Mouse (Mus musculus) limb, embryonic 11.5 days (tissue): ENCODE measurements around the gene Polr2f. TPM values are rescaled to one million over a fixed set of nuclear protein-coding genes. Genes with fewer than 3 reads are reported as not detected.

Experiments
- ATAC-seq: fragments of 200-750 bp; cut with Nextera tagmentation; 2 replicates; pipeline ENCODE4 v1.8.0; 2017; ENCODE audit warnings: low read depth; ENCODE audit not compliant: insufficient number of reproducible peaks, low FRiP score, low TSS enrichment
- DNase-seq: peaks from one replicate; pipeline ENCODE4 v3.0.0-alpha.2; 2015; ENCODE audit warnings: low spot score
- H3K27ac ChIP-seq: fragments of 300-500 bp; sonication (generic); replicated peaks from 2 replicates; pipeline ENCODE4 v1.5.1; 2014; ENCODE audit warnings: low read depth, mild to moderate bottlenecking, low read length
- H3K27me3 ChIP-seq: fragments of 300-500 bp; sonication (generic); 2 replicates; pipeline ENCODE4 v1.6.1; 2014; ENCODE audit warnings: mild to moderate bottlenecking, low read length, mixed read lengths; ENCODE audit not compliant: control insufficient read depth, insufficient read depth
- H3K36me3 ChIP-seq: fragments of 300-500 bp; sonication (generic); 2 replicates; pipeline ENCODE4 v1.6.1; 2014; ENCODE audit warnings: mild to moderate bottlenecking, low read length, moderate library complexity, mixed read lengths; ENCODE audit not compliant: control insufficient read depth, insufficient read depth
- H3K4me1 ChIP-seq: fragments of 300-500 bp; sonication (generic); 2 replicates; pipeline ENCODE4 v1.6.1; 2014; ENCODE audit warnings: low read length, mixed read lengths; ENCODE audit not compliant: control insufficient read depth, insufficient read depth
- H3K4me2 ChIP-seq: fragments of 300-500 bp; sonication (generic); 2 replicates; pipeline ENCODE4 v1.6.1; 2014; ENCODE audit warnings: low read depth, mild to moderate bottlenecking, moderate library complexity; ENCODE audit not compliant: severe bottlenecking
- H3K4me3 ChIP-seq: fragments of 300-500 bp; sonication (generic); 2 replicates; pipeline ENCODE4 v1.5.1; 2014; ENCODE audit warnings: low read depth, low read length
- H3K9ac ChIP-seq: fragments of 300-500 bp; sonication (generic); 2 replicates; pipeline ENCODE4 v1.6.1; 2014; ENCODE audit warnings: mild to moderate bottlenecking, low read length
- H3K9me3 ChIP-seq: fragments of 300-500 bp; sonication (generic); 2 replicates; pipeline ENCODE4 v1.6.1; 2016; ENCODE audit warnings: low read length; ENCODE audit not compliant: control insufficient read depth
- WGBS: fragments of 180-500 bp; shearing (Covaris S2); extraction: QIAGEN DNeasy Blood & Tissue Kit; methylation state at CpG from one replicate; pipeline ENCODE4 v1.1.7; 2014; 5-methylcytosine and 5-hydroxymethylcytosine counted together
- polyA plus RNA-seq: library from polyadenylated mRNA; unstranded; fragments of >200 nt; fragmentation: Nextera tagmentation; extraction: Ambion mirVana; gene quantifications from 2 replicates; pipeline ENCODE4 v1.2.1, GENCODE M21; 2014

Gene Polr2f
- polyA plus RNA-seq, 1 experiment from 2014 or later = 385 TPM

DNA sequence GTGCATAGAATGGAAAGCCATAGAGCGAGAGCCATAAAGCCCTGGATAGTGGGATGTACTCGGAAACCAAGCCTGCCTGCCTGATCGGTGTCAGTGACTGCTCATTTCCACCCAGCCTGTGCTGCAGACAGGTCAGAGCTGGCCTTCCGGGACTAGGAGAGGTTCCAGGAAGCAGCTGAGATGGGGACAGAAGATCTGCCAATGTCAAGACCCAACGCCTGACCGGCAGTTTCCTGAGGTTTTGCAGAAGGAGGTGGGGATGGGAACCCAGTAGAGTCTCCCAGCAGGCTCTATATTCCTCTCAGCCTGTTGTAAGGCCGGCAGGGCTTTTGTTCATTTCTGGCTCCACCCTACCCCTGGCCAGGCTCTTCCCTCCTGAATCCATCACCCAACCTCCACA is 41.9 kb upstream of the Polr2f start:
- Histone ChIP-seq H3K4me2 (no peak overlapping the region), H3K4me1 (no peaks in the 10 kb centered on the region), H3K36me3 (peaks cover 4% of the 10 kb centered on the region), H3K9ac (no peak overlapping the region), H3K27me3 (no peaks in the 10 kb centered on the region), H3K4me3 (no peak overlapping the region), H3K9me3 (no peaks in the 10 kb centered on the region), H3K27ac (no peak overlapping the region)
- ATAC-seq (no peak), DNase-seq (no peak)
- WGBS = 54% methylated on average over 7 of the region's 7 CpGs

DNA sequence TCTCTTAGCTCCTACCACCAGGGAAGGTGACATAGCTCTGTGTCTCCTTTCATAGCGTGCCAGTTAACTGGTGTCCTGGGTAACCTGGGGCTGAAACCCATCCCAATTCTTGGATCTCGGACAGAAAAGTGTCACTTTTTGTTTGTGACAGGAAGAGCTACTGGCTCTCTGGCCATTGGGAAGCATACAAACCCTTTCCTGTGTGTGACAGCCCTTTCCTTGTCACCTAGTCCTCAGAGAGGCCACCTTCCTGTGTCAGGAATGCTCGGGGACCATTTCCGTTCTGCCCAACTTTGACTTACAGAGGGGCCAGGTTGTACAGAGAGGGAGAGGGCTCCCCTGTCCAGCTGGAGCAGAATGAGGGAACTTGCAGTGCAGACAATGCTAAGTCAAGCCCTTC is 41.4 kb upstream of the Polr2f start:
- Histone ChIP-seq H3K36me3 (no peaks in the 10 kb centered on the region; the same call in none of the 2 replicates), H3K27me3 (no peaks in the 10 kb centered on the region), H3K4me3 (no peak overlapping the region), H3K9me3 (no peaks in the 10 kb centered on the region), H3K9ac (no peak overlapping the region), H3K4me2 (no peak overlapping the region), H3K4me1 (no peaks in the 10 kb centered on the region), H3K27ac (no peak overlapping the region)
- WGBS = 71% methylated on average over 4 of the region's 4 CpGs
- ATAC-seq = no peak
- no peak for DNase-seq

DNA sequence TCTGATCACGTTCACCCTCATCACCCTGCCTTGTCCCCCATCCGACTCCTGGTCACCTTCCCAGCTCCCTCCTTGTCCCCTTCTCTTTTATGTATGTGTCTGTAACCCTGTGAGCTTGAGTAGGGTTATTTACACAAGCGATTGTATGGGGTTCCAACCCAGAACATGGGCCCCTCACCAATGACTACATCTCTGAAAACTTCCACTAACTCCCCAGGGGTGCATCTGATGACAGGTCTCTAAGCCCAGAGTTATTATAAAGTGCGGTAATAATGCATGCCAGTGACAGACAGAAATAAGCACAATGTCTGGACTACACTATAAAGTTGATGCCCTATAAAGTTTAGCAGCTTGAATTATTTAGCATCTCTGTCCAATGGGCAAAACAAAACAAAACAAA is 40.4 kb upstream of the Polr2f start:
- no peak overlapping the region for H3K4me3 ChIP-seq
- no peak for DNase-seq
- no peak overlapping the region for H3K27ac ChIP-seq
- no peaks in the 10 kb centered on the region for H3K27me3 ChIP-seq
- WGBS = 81% methylated on average over 4 of the region's 4 CpGs
- H3K36me3 ChIP-seq = no peaks in the 10 kb centered on the region; the same call in none of the 2 replicates
- no peak overlapping the region for H3K4me2 ChIP-seq
- ATAC-seq = no peak
- H3K4me1 ChIP-seq = no peaks in the 10 kb centered on the region
- H3K9me3 ChIP-seq = no peaks in the 10 kb centered on the region
- no peak overlapping the region for H3K9ac ChIP-seq

DNA sequence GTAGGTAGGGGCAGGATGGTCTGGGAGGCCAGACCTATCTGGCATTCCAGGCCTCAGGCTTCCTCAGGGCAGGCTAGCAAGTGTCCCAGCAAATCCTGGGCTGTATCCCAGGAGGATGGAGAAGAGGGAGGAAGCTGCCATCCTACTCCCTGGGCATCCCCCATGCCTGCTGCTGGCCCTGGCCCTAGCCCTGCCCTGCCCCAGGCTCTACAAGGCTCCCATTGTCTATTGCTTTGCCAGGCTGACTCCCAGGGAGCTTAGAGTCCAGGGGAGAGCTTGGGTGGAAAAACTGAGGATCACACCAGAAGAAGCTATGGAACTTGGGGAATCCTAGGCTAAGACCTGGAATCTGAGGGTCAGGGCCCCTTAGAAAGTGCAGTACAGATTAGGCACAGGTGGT is 39.3 kb upstream of the Polr2f start:
- ATAC-seq = no peak

DNA sequence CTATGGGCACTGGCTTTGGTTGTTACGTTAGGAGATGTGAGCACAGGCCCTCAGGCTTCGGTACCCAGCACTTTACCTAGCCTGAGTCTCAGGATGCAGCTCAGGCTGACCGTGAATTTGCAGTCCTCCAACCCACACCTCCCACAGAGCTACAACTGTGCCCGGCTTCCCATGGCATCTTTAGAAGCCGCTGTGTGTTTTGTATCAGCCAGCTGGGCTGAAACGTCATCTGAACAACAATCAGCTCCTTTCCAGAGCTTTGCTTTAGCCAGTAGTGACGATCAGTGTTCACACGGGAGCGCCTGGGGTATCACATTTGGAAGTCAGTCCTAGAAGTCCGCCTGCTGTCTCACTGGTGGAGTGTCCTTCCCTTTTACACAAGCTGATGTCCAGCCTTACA is 37.5 kb upstream of the Polr2f start:
- Histone ChIP-seq H3K36me3 (no peaks in the 10 kb centered on the region), H3K4me2 (no peak overlapping the region), H3K27ac (no peak overlapping the region), H3K4me1 (peaks cover 4% of the 10 kb centered on the region; the same call in 1 of the 2 replicates), H3K9ac (no peak overlapping the region), H3K9me3 (no peaks in the 10 kb centered on the region), H3K27me3 (no peaks in the 10 kb centered on the region), H3K4me3 (no peak overlapping the region)
- no peak for ATAC-seq
- no peak for DNase-seq
- WGBS = 77% methylated on average over 10 of the region's 10 CpGs

More for the DNA sequence above, 39.3 kb upstream of the Polr2f start:
- Histone ChIP-seq H3K9ac (0 out of 2 replicates have a peak overlapping the region, but pooled peaks have one; percentile 18), H3K27me3 (no peaks in the 10 kb centered on the region), H3K4me1 (no peaks in the 10 kb centered on the region), H3K27ac (no peak overlapping the region), H3K4me3 (no peak overlapping the region), H3K4me2 (no peak overlapping the region), H3K9me3 (no peaks in the 10 kb centered on the region), H3K36me3 (no peaks in the 10 kb centered on the region)
- DNase-seq = no peak

DNA sequence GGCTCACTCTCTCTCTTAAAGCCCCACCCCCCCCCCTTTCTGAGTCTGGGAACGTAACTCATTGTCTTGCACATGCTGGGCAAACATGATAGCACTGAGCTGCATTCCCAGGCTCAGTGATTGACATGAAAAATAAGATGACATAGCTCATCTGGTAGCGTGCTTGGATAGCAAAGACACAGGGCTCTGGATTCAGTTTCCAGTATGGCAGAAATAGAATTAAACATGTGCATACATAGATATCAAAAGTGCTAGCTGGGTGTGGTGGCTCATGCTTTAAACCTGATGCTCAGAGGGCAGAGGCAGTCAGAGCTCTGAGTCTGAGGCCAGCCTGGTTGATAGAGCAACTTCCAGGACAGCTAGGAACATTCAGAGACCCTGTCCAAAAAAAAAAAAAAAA is 35.0 kb upstream of the Polr2f start:
- no peak for ATAC-seq
- no peak overlapping the region for H3K4me3 ChIP-seq
- H3K9me3 ChIP-seq = no peaks in the 10 kb centered on the region
- H3K27ac ChIP-seq = no peak overlapping the region
- H3K4me2 ChIP-seq = no peak overlapping the region
- H3K27me3 ChIP-seq = no peaks in the 10 kb centered on the region
- peaks cover 14% of the 10 kb centered on the region for H3K4me1 ChIP-seq
- H3K36me3 ChIP-seq = no peaks in the 10 kb centered on the region
- no peak overlapping the region for H3K9ac ChIP-seq
- no peak for DNase-seq
- 77% methylated on average over 2 of the region's 2 CpGs for WGBS

DNA sequence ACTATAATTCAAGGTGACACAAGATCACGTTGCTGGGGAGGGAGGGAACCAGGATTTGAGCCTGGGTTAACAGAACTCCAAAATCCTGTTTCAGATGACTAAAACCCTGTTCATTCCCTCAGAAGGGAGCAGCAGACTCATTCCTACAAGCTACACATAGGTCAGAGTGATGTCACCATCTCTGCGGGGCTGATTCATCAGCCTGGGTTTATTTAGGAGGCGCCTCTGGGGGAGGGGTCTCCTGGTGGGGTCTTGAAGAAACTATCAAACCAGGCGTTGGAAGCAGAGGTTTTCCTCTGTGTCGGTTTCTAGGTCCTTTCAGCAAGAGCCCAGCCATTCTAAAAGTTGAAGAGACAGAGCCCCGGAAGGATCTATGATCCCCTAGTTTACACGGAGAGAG is 32.8 kb upstream of the Polr2f start:
- 13% methylated on average over 7 of the region's 7 CpGs for WGBS
- Histone ChIP-seq H3K9ac (no peak overlapping the region; the same call in 1 of the 2 replicates), H3K4me3 (peak overlapping the region; percentile 89), H3K27ac (peak overlapping the region; percentile 86), H3K36me3 (no peaks in the 10 kb centered on the region), H3K4me2 (peak overlapping the region; percentile 97), H3K27me3 (no peaks in the 10 kb centered on the region), H3K9me3 (no peaks in the 10 kb centered on the region), H3K4me1 (peaks cover 15% of the 10 kb centered on the region)
- ATAC-seq (no peak), DNase-seq (no peak)

DNA sequence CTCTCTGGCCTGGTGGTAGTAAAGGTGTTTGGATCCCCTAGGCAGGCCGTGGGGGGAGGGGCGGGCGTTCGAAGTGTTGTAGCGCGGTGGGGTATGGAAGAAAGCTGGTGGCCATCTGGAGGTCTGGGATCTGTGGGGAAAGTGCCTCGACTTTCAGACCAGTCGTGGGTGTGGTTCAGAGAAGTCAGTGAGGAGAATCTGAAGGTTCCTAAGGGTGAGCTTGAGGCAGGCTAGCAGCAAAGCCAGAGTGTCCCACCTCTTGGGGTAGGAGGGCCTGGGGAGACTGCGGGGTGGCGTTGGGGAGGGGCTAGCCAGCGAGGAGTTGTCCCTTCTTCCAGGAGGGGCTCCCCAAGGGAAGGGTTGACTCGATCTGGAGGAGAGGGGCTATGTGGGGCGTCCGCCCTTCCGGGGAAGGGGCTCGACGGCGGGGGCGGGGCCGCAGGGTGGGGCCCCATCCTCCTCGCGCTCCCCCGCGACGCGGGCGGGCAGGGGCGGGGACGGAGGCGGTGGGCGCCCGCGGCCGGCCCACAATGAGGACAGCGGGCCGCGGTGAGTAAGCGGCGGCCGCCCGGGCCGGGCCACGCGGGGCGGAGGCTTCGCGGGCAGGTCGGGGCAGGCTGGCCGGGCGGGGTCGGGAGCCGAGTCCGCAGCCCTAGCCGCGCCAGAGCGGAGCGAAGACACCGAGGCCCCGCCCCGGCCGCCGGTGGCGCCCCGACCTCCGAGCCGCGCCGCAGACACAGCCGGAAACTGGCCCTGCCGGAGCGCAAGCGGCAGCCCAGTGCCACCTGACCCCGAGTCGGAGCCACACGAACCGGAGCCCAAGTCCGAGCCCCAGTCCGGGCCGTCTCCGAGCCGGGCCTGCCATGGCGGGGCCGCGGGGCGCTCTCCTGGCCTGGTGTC is 32.1 kb upstream of the Polr2f start, which contains the start of gene Micall1:
Micall1 (plus strand) TSS at position 478 of the 900 bp plus-strand sequence.
- Histone ChIP-seq H3K9ac (peak within 1 kb of the TSS; percentile 87), H3K9me3 (no peaks in the 10 kb centered on the region), H3K27ac (peak within 1 kb of the TSS; percentile 86), H3K4me3 (peak within 1 kb of the TSS; percentile 89), H3K27me3 (no peaks in the 10 kb centered on the region), H3K4me2 (peak within 1 kb of the TSS; percentile 97), H3K36me3 (no peaks in the 10 kb centered on the region), H3K4me1 (peaks cover 15% of the 10 kb centered on the region)
- WGBS = under 1% methylated on average over 48 of the region's 85 CpGs
- DNase-seq (peak; percentile 84), ATAC-seq (peak; percentile 75)
